Mouse (Mus musculus) CD8-positive naive resting alpha-beta T cell, adult 57 days (primary cell): ENCODE data around the gene Asz1. TPM values are rescaled to one million over a fixed set of nuclear protein-coding genes. Genes with fewer than 3 reads are reported as not detected.

Source experiments
- total RNA-seq: library from RNA; stranded (reverse); gene quantifications from one replicate; pipeline ENCODE4 v1.2.4, GENCODE M21; 2023

Gene Asz1
- not detected for total RNA-seq

DNA sequence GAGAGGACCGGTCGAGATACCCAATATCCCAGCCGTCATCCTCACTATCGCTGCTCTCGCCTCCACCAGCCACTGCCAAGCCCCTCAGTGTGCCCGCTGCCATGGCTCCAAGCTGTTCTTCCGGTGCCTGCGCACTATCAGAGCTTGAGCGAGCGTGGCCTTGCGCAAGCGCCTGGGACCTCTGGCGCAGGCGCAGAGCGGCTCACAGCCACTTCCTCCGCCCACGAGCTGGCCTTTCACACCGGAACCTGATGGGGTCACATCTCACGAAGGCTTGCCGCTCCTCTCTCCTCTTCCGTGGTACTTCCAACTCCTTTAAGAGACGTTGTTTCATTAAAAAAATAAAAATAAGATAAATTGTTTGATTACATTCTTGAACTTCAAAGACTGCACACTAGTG is at the start of gene Asz1:
Asz1 (minus strand) TSS at position 128 of the 400 bp plus-strand sequence.

DNA sequence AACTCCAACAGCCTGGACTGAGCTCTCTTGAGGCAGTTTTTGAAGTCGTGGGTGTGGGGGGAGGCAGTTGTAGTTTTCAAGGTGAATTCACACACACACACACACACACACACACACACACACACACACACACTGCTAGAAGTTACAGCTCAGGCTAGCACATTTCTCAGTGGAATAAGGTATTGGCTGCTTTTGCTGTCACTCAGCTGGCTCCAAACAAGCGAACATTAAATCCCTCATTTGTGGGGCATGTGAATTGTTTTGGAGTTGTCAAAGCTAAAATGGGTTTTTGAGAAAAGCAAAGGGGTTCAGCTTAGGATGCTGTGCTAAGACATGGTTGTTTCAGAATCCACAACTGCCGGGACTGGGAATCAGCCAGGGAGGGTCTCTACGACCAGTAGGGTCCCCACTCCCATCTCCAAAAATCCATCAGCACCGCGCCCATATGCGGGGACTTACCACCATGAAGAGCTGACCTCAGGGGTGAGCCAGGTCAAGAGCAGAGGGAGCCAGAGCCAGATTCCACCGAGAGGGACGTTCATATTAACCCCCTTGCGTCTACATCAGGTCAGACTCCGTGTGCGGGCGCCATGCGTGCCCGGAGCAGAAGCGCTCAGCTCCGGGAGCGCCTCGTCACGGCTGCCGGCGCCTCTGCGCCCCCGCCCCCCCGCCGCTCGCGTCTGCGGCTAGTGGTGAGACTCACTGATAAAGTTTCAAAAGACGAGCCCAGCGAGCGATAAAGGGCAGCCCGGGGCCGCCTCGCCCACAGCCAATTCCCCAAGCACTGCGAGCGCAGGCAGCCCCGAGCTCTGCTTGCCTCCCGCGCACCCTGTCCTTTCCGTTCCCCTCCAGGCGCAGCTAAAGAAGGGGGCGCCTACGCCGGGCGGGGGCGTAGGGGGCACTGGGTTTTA is 78.9 kb downstream of the Asz1 start, which contains the start of gene Wnt2:
Wnt2 (minus strand) TSS at position 840 of the 911 bp plus-strand sequence.

Other genes starting within 250 kb of the Asz1 start
- not detected for gene Wnt2, start 78.5 kb downstream of the Asz1 start, total RNA-seq
- gene Cftr, start 61.6 kb upstream of the Asz1 start, total RNA-seq = not detected